Mouse (Mus musculus): ENCODE results near the gene Pafah1b3. TPM values are rescaled to one million over a fixed set of nuclear protein-coding genes. Genes with fewer than 3 reads are reported as not detected.
A peak's percentile ranks its signal among the peaks of the same experiment; 100 is the strongest.

Gene Pafah1b3
- polyA plus RNA-seq, 1 experiment, result 184 TPM

GRCm38 (mm10) chr7:25250141-25250972 lies 47.4 kb downstream of the Pafah1b3 start, which contains the start of gene Erf:
Gene Erf (minus strand): TSS chr7:25250761.
- Histone ChIP-seq H3K4me3 (ENCODE audit: low read depth, low read length) (peak within 1 kb of the TSS; percentile 82), H3K36me3 (ENCODE audit: control insufficient read depth, insufficient read depth, low read length) (peaks cover 3% of the 10 kb centered on the region), H3K4me1 (ENCODE audit: control insufficient read depth, insufficient read depth, insufficient read length, low read length) (peaks cover 14% of the 10 kb centered on the region), H3K27me3 (ENCODE audit: control insufficient read depth, insufficient read depth, low read length) (no peaks in the 10 kb centered on the region), H3K27ac (ENCODE audit: insufficient read depth, low read depth, low read length) (peak within 1 kb of the TSS; percentile 88)
- 1% methylated on average over 74 of the region's 81 CpGs for WGBS
- TF ChIP-seq POLR2A (IDR thresholded peaks at IDR 0.05; ENCODE audit: low read depth, low read length), result peak; percentile 87; the same call in 1 of the 2 replicates
- no peak for TF ChIP-seq CTCF (IDR thresholded peaks at IDR 0.05; ENCODE audit: extremely low read depth, insufficient read length, insufficient replicate concordance, low read depth, low read length)

- no peaks in the 10 kb centered on the region for H3K27me3 ChIP-seq (ENCODE audit: control insufficient read depth, insufficient read depth, low read length)
- peak overlapping the region; percentile 87 for H3K27ac ChIP-seq (ENCODE audit: insufficient read depth, low read depth, low read length)
- TF ChIP-seq POLR2A (IDR thresholded peaks at IDR 0.05; ENCODE audit: low read depth, low read length) (no peak), CTCF (IDR thresholded peaks at IDR 0.05; ENCODE audit: extremely low read depth, insufficient read length, insufficient replicate concordance, low read depth, low read length) (no peak)
- peaks cover 14% of the 10 kb centered on the region for H3K4me1 ChIP-seq (ENCODE audit: control insufficient read depth, insufficient read depth, insufficient read length, low read length)
- H3K4me3 ChIP-seq (ENCODE audit: low read depth, low read length), result peak overlapping the region; percentile 82
- 2% methylated on average over 64 of the region's 73 CpGs for WGBS
- peaks cover 11% of the 10 kb centered on the region for H3K36me3 ChIP-seq (ENCODE audit: control insufficient read depth, insufficient read depth, low read length)
Observed at GRCm38 (mm10) chr7:25249314-25250140, 48.3 kb downstream of the Pafah1b3 start.

GRCm38 (mm10) chr7:25248846-25249313 lies 48.9 kb downstream of the Pafah1b3 start:
- TF ChIP-seq POLR2A (IDR thresholded peaks at IDR 0.05; ENCODE audit: low read depth, low read length) (no peak), CTCF (IDR thresholded peaks at IDR 0.05; ENCODE audit: extremely low read depth, insufficient read length, insufficient replicate concordance, low read depth, low read length) (no peak)
- WGBS, result under 1% methylated on average over 25 of the region's 25 CpGs

GRCm38 (mm10) chr7:25248018-25248647 lies 49.7 kb downstream of the Pafah1b3 start:
- Histone ChIP-seq H3K4me1 (ENCODE audit: control insufficient read depth, insufficient read depth, insufficient read length, low read length) (peaks cover 14% of the 10 kb centered on the region), H3K27me3 (ENCODE audit: control insufficient read depth, insufficient read depth, low read length) (no peaks in the 10 kb centered on the region), H3K36me3 (ENCODE audit: control insufficient read depth, insufficient read depth, low read length) (peaks cover 11% of the 10 kb centered on the region), H3K27ac (ENCODE audit: insufficient read depth, low read depth, low read length) (peak overlapping the region; percentile 32), H3K4me3 (ENCODE audit: low read depth, low read length) (peak overlapping the region; percentile 82)
- WGBS, result 13% methylated on average over 18 of the region's 18 CpGs
- no peak for TF ChIP-seq CTCF (IDR thresholded peaks at IDR 0.05; ENCODE audit: extremely low read depth, insufficient read length, insufficient replicate concordance, low read depth, low read length)
- no peak for TF ChIP-seq POLR2A (IDR thresholded peaks at IDR 0.05; ENCODE audit: low read depth, low read length)

More at GRCm38 (mm10) chr7:25248846-25249313, 48.9 kb downstream of the Pafah1b3 start:
- H3K27ac ChIP-seq (ENCODE audit: insufficient read depth, low read depth, low read length), result peak overlapping the region; percentile 87
- peak overlapping the region; percentile 82 for H3K4me3 ChIP-seq (ENCODE audit: low read depth, low read length)
- H3K36me3 ChIP-seq (ENCODE audit: control insufficient read depth, insufficient read depth, low read length), result peaks cover 11% of the 10 kb centered on the region
- peaks cover 14% of the 10 kb centered on the region for H3K4me1 ChIP-seq (ENCODE audit: control insufficient read depth, insufficient read depth, insufficient read length, low read length)
- H3K27me3 ChIP-seq (ENCODE audit: control insufficient read depth, insufficient read depth, low read length), result no peaks in the 10 kb centered on the region

GRCm38 (mm10) chr7:25247498-25247897 lies 50.3 kb downstream of the Pafah1b3 start:
- H3K36me3 ChIP-seq (ENCODE audit: control insufficient read depth, insufficient read depth, low read length), result peaks cover 11% of the 10 kb centered on the region
- peaks cover 14% of the 10 kb centered on the region for H3K4me1 ChIP-seq (ENCODE audit: control insufficient read depth, insufficient read depth, insufficient read length, low read length)
- WGBS, result 21% methylated on average over 3 of the region's 3 CpGs
- no peak overlapping the region; the same call in 1 of the 2 replicates for H3K4me3 ChIP-seq (ENCODE audit: low read depth, low read length)
- TF ChIP-seq POLR2A (IDR thresholded peaks at IDR 0.05; ENCODE audit: low read depth, low read length) (no peak), CTCF (IDR thresholded peaks at IDR 0.05; ENCODE audit: extremely low read depth, insufficient read length, insufficient replicate concordance, low read depth, low read length) (no peak)
- H3K27me3 ChIP-seq (ENCODE audit: control insufficient read depth, insufficient read depth, low read length), result no peaks in the 10 kb centered on the region
- 0 out of 2 replicates have a peak overlapping the region, but pooled peaks have one; percentile 12 for H3K27ac ChIP-seq (ENCODE audit: insufficient read depth, low read depth, low read length)

GRCm38 (mm10) chr7:25246759-25247137 lies 51.0 kb downstream of the Pafah1b3 start:
- Histone ChIP-seq H3K4me3 (ENCODE audit: low read depth, low read length) (no peak overlapping the region), H3K27ac (ENCODE audit: insufficient read depth, low read depth, low read length) (peak overlapping the region; percentile 21; the same call in 1 of the 2 replicates), H3K4me1 (ENCODE audit: control insufficient read depth, insufficient read depth, insufficient read length, low read length) (peaks cover 14% of the 10 kb centered on the region), H3K36me3 (ENCODE audit: control insufficient read depth, insufficient read depth, low read length) (peaks cover 11% of the 10 kb centered on the region), H3K27me3 (ENCODE audit: control insufficient read depth, insufficient read depth, low read length) (no peaks in the 10 kb centered on the region)
- WGBS, result 43% methylated on average over 4 of the region's 4 CpGs
- TF ChIP-seq CTCF (IDR thresholded peaks at IDR 0.05; ENCODE audit: extremely low read depth, insufficient read length, insufficient replicate concordance, low read depth, low read length), result no peak
- no peak for TF ChIP-seq POLR2A (IDR thresholded peaks at IDR 0.05; ENCODE audit: low read depth, low read length)

Data from small intestine, adult 2 months (tissue).